Mouse (Mus musculus) embryonic fibroblast, embryonic 13.5 days (primary cell): ENCODE data around the gene Tnnc1.

Experiments
- CTCF ChIP-seq: IDR thresholded peaks from 2 replicates; pipeline ENCODE4 v1.5.1; 2011; ENCODE audit warnings: mild to moderate bottlenecking, control low read depth, low read length, moderate library complexity, borderline replicate concordance; ENCODE audit not compliant: insufficient read depth
- POLR2A ChIP-seq: IDR thresholded peaks from 2 replicates; pipeline ENCODE4 v1.6.1; 2011; ENCODE audit warnings: low read depth, mild to moderate bottlenecking, control low read depth, low read length, moderate library complexity

DNA sequence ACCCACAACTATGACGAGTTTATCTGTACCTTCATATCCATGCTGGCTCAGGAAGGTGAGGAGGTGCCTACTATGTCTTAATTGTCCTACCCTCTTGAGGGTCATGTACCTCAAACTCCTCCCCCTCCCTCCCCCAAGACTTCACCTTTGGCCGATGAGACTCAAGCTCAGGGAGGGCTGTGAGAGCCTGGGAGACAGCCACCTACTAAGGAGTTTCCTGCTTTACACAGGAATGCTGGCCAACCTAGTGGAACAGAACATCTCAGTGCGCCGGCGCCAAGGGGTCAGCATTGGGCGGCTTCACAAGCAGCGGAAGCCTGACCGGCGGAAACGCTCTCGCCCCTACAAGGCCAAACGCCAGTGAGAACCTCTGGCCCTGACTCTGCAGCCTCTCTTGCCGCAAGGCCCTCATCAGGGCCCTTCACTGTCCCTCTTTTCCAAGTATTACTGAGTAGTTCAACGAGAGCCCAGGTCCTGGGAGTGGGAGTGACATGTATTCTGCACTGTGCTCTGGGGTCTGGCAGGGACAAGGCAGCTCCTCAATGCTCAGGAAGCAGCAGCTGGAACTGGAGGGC, 50.5 kb downstream of the Tnnc1 start:
- TF ChIP-seq CTCF, result no peak
- no peak for TF ChIP-seq POLR2A
